Mouse (Mus musculus): ENCODE measurements around the gene Mchr1. TPM values are rescaled to one million over a fixed set of nuclear protein-coding genes. Genes with fewer than 3 reads are reported as not detected.

Gene Mchr1
- total and polyA plus RNA-seq, 3 experiments = not detected

DNA sequence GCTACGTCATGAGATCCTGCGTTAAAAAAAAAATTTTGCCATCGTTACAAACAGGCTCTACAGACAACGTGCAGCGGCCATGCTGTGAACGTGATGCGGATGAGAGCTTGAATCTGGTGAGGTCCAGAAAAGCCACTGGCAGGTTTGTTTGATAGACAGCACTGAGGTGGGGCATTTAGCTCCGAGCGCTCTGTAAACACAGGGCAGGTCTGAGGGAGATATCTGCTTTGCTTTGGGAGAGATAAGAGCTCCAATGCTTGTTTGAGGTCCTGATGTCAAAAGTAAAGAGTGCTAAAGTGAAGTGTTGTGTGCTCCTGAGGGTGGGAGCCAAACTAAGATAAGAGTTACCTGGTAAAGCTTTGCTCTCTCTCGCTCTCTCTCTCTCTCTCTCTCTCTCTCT lies 38.1 kb upstream of the Mchr1 start:
- H3K9ac ChIP-seq (ENCODE audit: insufficient read depth, low read depth) = no peak overlapping the region
- TF ChIP-seq SIN3A (IDR thresholded peaks at IDR 0.05; ENCODE audit: low read length) (no peak), ELF1 (IDR thresholded peaks at IDR 0.05; ENCODE audit: low read depth, low read length) (no peak), USF2 (conservative IDR thresholded peaks at IDR 0.05; ENCODE audit: low read depth, low read length) (no peak), ZNF384 (IDR thresholded peaks at IDR 0.05; ENCODE audit: low read depth, low read length) (no peak), MXI1 (IDR thresholded peaks at IDR 0.05; ENCODE audit: low read depth, low read length) (no peak)
- H3K4me1 ChIP-seq (ENCODE audit: control insufficient read depth in 1 of 2, insufficient read depth in 2 of 2) = peaks cover 10 to 32% of the 10 kb centered on the region in 2 experiments; a peak in 3 of 4 replicates
- no peaks in the 10 kb centered on the region for H3K79me2 ChIP-seq (replicated peaks; ENCODE audit: control insufficient read depth, extremely low read depth, insufficient read depth, poor library complexity, severe bottlenecking)
- peaks cover 3% of the 10 kb centered on the region for H3K9me3 ChIP-seq (replicated peaks; ENCODE audit: low read length)
- in situ Hi-C loops (cut with MboI; ENCODE audit: low pct_ligation_motif_present, low pct_unique_long_range_greater_than_20kb, low sequenced_read_pairs) (loop anchor here (5.0 to 25.0 kb wide), 3 partner anchors 40 to 485 kb away; partner anchors contain the start of gene Tnrc6b), dilution Hi-C loops (cut with MboI; ENCODE audit: extremely low pct_ligation_motif_present, extremely low pct_unique_long_range_greater_than_20kb, low sequenced_read_pairs) (no loop called here)
- no peak overlapping the region for H3K27ac ChIP-seq (ENCODE audit: insufficient read depth, low read depth)
- DNase-seq (ENCODE audit: extremely low read depth) = no peak
- no peaks in the 10 kb centered on the region for H3K27me3 ChIP-seq (replicated peaks)
- H3K36me3 ChIP-seq (replicated peaks in 1 of 2; ENCODE audit: control insufficient read depth in 1 of 2, insufficient read depth in 1 of 2, low read length in 1 of 2) = no peaks in the 10 kb centered on the region
- H3K4me2 ChIP-seq (ENCODE audit: insufficient read depth, low read depth, poor library complexity, severe bottlenecking) = no peak overlapping the region
- no peak overlapping the region for H3K4me3 ChIP-seq (replicated peaks in 1 of 3; ENCODE audit: low read depth in 2 of 3, low read length in 2 of 3, poor library complexity in 1 of 3)

DNA sequence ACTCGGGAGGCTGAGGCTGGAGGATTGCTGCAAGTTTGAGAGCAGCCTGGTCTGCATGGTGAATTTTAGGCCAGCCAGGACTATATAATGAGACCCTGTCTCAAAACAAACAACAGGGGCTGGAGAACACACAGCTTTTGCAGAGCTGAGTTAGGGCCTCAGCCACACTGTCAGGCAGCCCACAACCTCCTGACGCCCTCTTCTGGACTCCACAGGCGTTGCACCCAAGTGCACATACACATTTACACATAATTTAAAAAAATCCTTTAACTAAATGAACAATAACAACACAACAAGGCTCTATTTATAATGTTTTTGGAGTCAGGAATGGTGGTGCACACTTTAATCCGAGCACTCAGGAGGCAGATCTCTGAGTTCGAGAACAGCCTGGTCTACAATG lies 36.9 kb upstream of the Mchr1 start:
- Histone ChIP-seq H3K79me2 (replicated peaks; ENCODE audit: control insufficient read depth, extremely low read depth, insufficient read depth, poor library complexity, severe bottlenecking) (no peaks in the 10 kb centered on the region), H3K27me3 (replicated peaks) (no peaks in the 10 kb centered on the region), H3K4me1 (ENCODE audit: control insufficient read depth in 1 of 2, insufficient read depth in 2 of 2) (peaks cover 10 to 32% of the 10 kb centered on the region in 2 experiments; a peak in 3 of 4 replicates), H3K9me3 (replicated peaks; ENCODE audit: low read length) (peaks cover 3% of the 10 kb centered on the region), H3K4me3 (replicated peaks in 1 of 3; ENCODE audit: low read depth in 2 of 3, low read length in 2 of 3, poor library complexity in 1 of 3) (no peak overlapping the region), H3K27ac (ENCODE audit: insufficient read depth, low read depth) (no peak overlapping the region), H3K36me3 (replicated peaks in 1 of 2; ENCODE audit: control insufficient read depth in 1 of 2, insufficient read depth in 1 of 2, low read length in 1 of 2) (no peaks in the 10 kb centered on the region), H3K9ac (ENCODE audit: insufficient read depth, low read depth) (no peak overlapping the region), H3K4me2 (ENCODE audit: insufficient read depth, low read depth, poor library complexity, severe bottlenecking) (no peak overlapping the region)
- no peak for DNase-seq (ENCODE audit: extremely low read depth)
- dilution Hi-C loops (cut with MboI; ENCODE audit: extremely low pct_ligation_motif_present, extremely low pct_unique_long_range_greater_than_20kb, low sequenced_read_pairs) (no loop called here), in situ Hi-C loops (cut with MboI; ENCODE audit: low pct_ligation_motif_present, low pct_unique_long_range_greater_than_20kb, low sequenced_read_pairs) (loop anchor here (5.0 to 25.0 kb wide), 3 partner anchors 41 to 486 kb away; partner anchors contain the start of gene Tnrc6b)
- TF ChIP-seq CTCF (conservative IDR thresholded peaks at IDR 0.05 in 1 of 2, IDR thresholded peaks at IDR 0.05 in 1 of 2; ENCODE audit: low read depth in 2 of 2, low read length in 2 of 2) (peak; percentile 11 to 31; a peak in 1 of 4 replicates), JUN (IDR thresholded peaks at IDR 0.05; ENCODE audit: insufficient read depth, low read depth, low read length) (no peak)

DNA sequence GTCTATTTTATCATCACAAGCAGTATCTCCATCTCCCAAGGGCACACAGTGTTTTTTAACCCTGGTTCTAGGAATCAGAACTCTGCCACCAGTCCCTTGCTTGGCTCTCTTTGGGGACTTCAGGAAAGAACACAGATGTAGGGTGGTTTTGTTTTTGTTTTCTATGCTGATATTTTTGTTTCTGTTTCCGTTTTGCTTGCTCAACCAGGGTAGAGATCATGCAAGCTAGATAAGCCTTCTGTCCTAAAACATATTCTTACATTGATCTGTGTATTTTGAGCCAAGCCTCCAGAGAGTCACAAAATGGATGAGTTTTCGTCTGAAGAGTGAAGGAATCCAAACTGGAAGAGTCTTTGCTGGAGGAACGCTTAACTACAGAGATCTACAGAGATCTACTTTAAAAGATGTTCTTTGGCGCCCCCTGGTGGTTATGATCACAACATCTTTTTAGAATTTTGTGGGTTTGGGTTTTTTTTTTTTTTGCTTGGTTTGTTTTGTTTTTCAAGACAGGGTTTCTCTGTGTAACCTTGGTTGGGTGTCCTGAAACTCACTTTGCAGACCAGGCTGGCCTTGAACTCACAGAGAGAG lies 35.8 kb upstream of the Mchr1 start:
- H3K4me1 ChIP-seq (ENCODE audit: control insufficient read depth in 1 of 2, insufficient read depth in 2 of 2) = peaks cover 10 to 32% of the 10 kb centered on the region in 2 experiments; a peak in 3 of 4 replicates
- H3K9me3 ChIP-seq (replicated peaks; ENCODE audit: low read length) = peaks cover 3% of the 10 kb centered on the region
- H3K27me3 ChIP-seq (replicated peaks) = no peaks in the 10 kb centered on the region
- no peak overlapping the region for H3K27ac ChIP-seq (ENCODE audit: insufficient read depth, low read depth)
- no peaks in the 10 kb centered on the region for H3K79me2 ChIP-seq (replicated peaks; ENCODE audit: control insufficient read depth, extremely low read depth, insufficient read depth, poor library complexity, severe bottlenecking)
- peak overlapping the region; percentile 70 for H3K9ac ChIP-seq (ENCODE audit: insufficient read depth, low read depth)
- in situ Hi-C loops (cut with MboI; ENCODE audit: low pct_ligation_motif_present, low pct_unique_long_range_greater_than_20kb, low sequenced_read_pairs) = loop anchor here (5.0 to 25.0 kb wide), 3 partner anchors 42 to 487 kb away; partner anchors contain the start of gene Tnrc6b
- peak overlapping the region in 2 of 3 experiments; percentile 21 to 33 for H3K4me3 ChIP-seq (replicated peaks in 1 of 3; ENCODE audit: low read depth in 2 of 3, low read length in 2 of 3, poor library complexity in 1 of 3)
- H3K4me2 ChIP-seq (ENCODE audit: insufficient read depth, low read depth, poor library complexity, severe bottlenecking) = peak overlapping the region; percentile 51
- H3K36me3 ChIP-seq (replicated peaks in 1 of 2; ENCODE audit: control insufficient read depth in 1 of 2, insufficient read depth in 1 of 2, low read length in 1 of 2) = no peaks in the 10 kb centered on the region
- DNase-seq (ENCODE audit: extremely low read depth) = peak; percentile 85
- dilution Hi-C loops (cut with MboI; ENCODE audit: extremely low pct_ligation_motif_present, extremely low pct_unique_long_range_greater_than_20kb, low sequenced_read_pairs) = no loop called here
- no peak for TF ChIP-seq BHLHE40 (IDR thresholded peaks at IDR 0.05; ENCODE audit: low read depth, low read length)
- TF ChIP-seq NELFE (IDR thresholded peaks at IDR 0.05; ENCODE audit: low read depth, low read length) = no peak
- TF ChIP-seq MYC (IDR thresholded peaks at IDR 0.05; ENCODE audit: low read depth, low read length) = no peak
- no peak for TF ChIP-seq NRF1 (IDR thresholded peaks at IDR 0.05; ENCODE audit: low read depth, low read length)
- no peak for TF ChIP-seq JUND (conservative IDR thresholded peaks at IDR 0.05; ENCODE audit: low read depth, low read length)
- TF ChIP-seq MAZ (IDR thresholded peaks at IDR 0.05; ENCODE audit: low read depth, low read length) = no peak
- no peak for TF ChIP-seq CHD1 (IDR thresholded peaks at IDR 0.05; ENCODE audit: low read depth, low read length)
- no peak for TF ChIP-seq JUN (IDR thresholded peaks at IDR 0.05; ENCODE audit: insufficient read depth, low read depth, low read length)
- TF ChIP-seq ZNF384 (IDR thresholded peaks at IDR 0.05; ENCODE audit: low read depth, low read length) = peak; percentile 97
- TF ChIP-seq UBTF (IDR thresholded peaks at IDR 0.05; ENCODE audit: low read depth, low read length) = no peak
- TF ChIP-seq ZKSCAN1 (IDR thresholded peaks at IDR 0.05; ENCODE audit: borderline replicate concordance, low read depth, low read length) = no peak; the same call in 1 of the 2 replicates
- TF ChIP-seq CTCF (conservative IDR thresholded peaks at IDR 0.05 in 1 of 2, IDR thresholded peaks at IDR 0.05 in 1 of 2; ENCODE audit: low read depth in 2 of 2, low read length in 2 of 2) = peak; percentile 31 to 85; a peak in 2 of 4 replicates
- TF ChIP-seq TCF12 (IDR thresholded peaks at IDR 0.05; ENCODE audit: low read depth, low read length) = no peak
- TF ChIP-seq ZMIZ1 (IDR thresholded peaks at IDR 0.05; ENCODE audit: low read depth, low read length) = no peak
- TF ChIP-seq SMC3 (IDR thresholded peaks at IDR 0.05; ENCODE audit: low read depth, low read length) = peak; percentile 87
- TF ChIP-seq IRF4 (IDR thresholded peaks at IDR 0.05; ENCODE audit: low read depth, low read length) = 0 out of 2 replicates have a peak, but pooled peaks have one; percentile 20
- TF ChIP-seq SIN3A (IDR thresholded peaks at IDR 0.05; ENCODE audit: low read length) = 0 out of 2 replicates have a peak, but pooled peaks have one; percentile 13
- TF ChIP-seq RAD21 (IDR thresholded peaks at IDR 0.05; ENCODE audit: low read depth, low read length) = peak; percentile 85
- TF ChIP-seq RCOR1 (conservative IDR thresholded peaks at IDR 0.05; ENCODE audit: low read depth, low read length) = no peak
- TF ChIP-seq PAX5 (IDR thresholded peaks at IDR 0.05; ENCODE audit: low read length) = no peak
- TF ChIP-seq EP300 (IDR thresholded peaks at IDR 0.05; ENCODE audit: low read length) = no peak

All from CH12.LX (cell line).